Mouse (Mus musculus) thymus, adult 2 months (tissue): ENCODE results near the gene Lrrc47.

Experiments
- CTCF ChIP-seq: fragments of 200-500 bp; IDR thresholded peaks from 2 replicates; pipeline ENCODE4 v1.5.1; 2012; ENCODE audit warnings: mild to moderate bottlenecking, control low read depth, low read length, moderate library complexity, borderline replicate concordance; ENCODE audit not compliant: control insufficient read depth, poor library complexity, insufficient read depth; ENCODE audit errors: extremely low read depth
- POLR2A ChIP-seq: fragments of 200-500 bp; IDR thresholded peaks from 2 replicates; pipeline ENCODE4 v1.6.1; 2012; ENCODE audit warnings: mild to moderate bottlenecking, low read length, control low read depth, moderate library complexity; ENCODE audit not compliant: control insufficient read depth, poor library complexity, insufficient read depth; ENCODE audit errors: extremely low read depth

- TF ChIP-seq POLR2A, result no peak
- TF ChIP-seq CTCF, result no peak
These were observed 3.9 kb downstream of the Lrrc47 start for GRCm38 (mm10) chr4:154015476-154015875.
